Comparison of ENCODE assay signal across 28 mouse cellular contexts in genomic region chr4:32202362-32202761, GRCm38 (mm10). TPM values are rescaled to one million over a fixed set of nuclear protein-coding genes. Genes with fewer than 3 reads are reported as not detected.
DNase-seq lines count a peak whose midpoint lies in the region; ATAC-seq and TF ChIP-seq lines count a peak whose summit lies in the region.
"Had no signal": no experiment of that assay in that cellular context is flagged by ENCODE, and none has a peak within 500 bp of the region (broad histone marks: within the 10 kb centered on the region; RNA-seq: fewer than 3 reads in every experiment).

No protein-coding gene starts in this region.

- intact Hi-C loops in heart, postnatal 25 days (cut with DNase I), result no loop called here

- H3K4me3 ChIP-seq in heart, embryonic 13.5 days, result no peak overlapping the region
- H3K4me3 ChIP-seq in heart, postnatal 0 days (ENCODE audit: low read depth, low read length), result no peak overlapping the region
- H3K4me3 ChIP-seq: embryonic facial prominence, embryonic 10.5 days; embryonic facial prominence, embryonic 13.5 days; erythroblast, embryonic 14.5 days; gastrocnemius, adult 2 months; heart, adult 2 months; heart, embryonic 12.5 days; hindbrain, embryonic 10.5 days; hindbrain, embryonic 13.5 days; intestine, embryonic 15.5 days had no signal

- DNase-seq in heart, adult 18-20 months, result no peak
- no peak for DNase-seq in heart, postnatal 0 days (ENCODE audit: low spot score)
- DNase-seq in heart, postnatal 25 days (ENCODE audit: low spot score), result no peak
- peak; percentile 54 for DNase-seq in Patski (ENCODE audit: low read depth, low spot score)
- no peak for DNase-seq in embryo, embryonic 10.5 days (ENCODE audit: low spot score)
- DNase-seq: adrenal gland, postnatal 10 days; adrenal gland, postnatal 36 days; cerebellum, adult 18-20 months; cerebellum, adult 9-10 months; cerebellum, postnatal 25 days; embryo, embryonic 11 days; forebrain, postnatal 0 days; gastrocnemius, adult 2 months; gastrocnemius, postnatal 14 days; heart, adult 2 months; heart, postnatal 36 days; kidney, adult 11 months; kidney, adult 8-10 months had no signal

- H3K27me3 ChIP-seq in heart, embryonic 13.5 days (replicated peaks), result no peaks in the 10 kb centered on the region
- no peaks in the 10 kb centered on the region for H3K27me3 ChIP-seq in heart, postnatal 0 days (ENCODE audit: control insufficient read depth, insufficient read depth, low read length)
- no peaks in the 10 kb centered on the region for H3K27me3 ChIP-seq in Patski
- H3K27me3 ChIP-seq: embryonic facial prominence, embryonic 13.5 days; heart, embryonic 12.5 days; hindbrain, embryonic 13.5 days; intestine, embryonic 15.5 days had no signal

- CTCF ChIA-PET in Patski (lab: Charles Lee), result no interaction called here

- H3K4me1 ChIP-seq in heart, embryonic 13.5 days, result peaks cover 37% of the 10 kb centered on the region
- 0 out of 2 replicates have a peak, but pooled peaks cover 9% of the 10 kb centered on the region for H3K4me1 ChIP-seq in heart, postnatal 0 days (ENCODE audit: control insufficient read depth, insufficient read depth)
- H3K4me1 ChIP-seq: embryonic facial prominence, embryonic 13.5 days; hindbrain, embryonic 10.5 days; hindbrain, embryonic 13.5 days; intestine, embryonic 15.5 days had no signal

- H3K27ac ChIP-seq in heart, embryonic 13.5 days (replicated peaks), result 0 out of 2 replicates have a peak overlapping the region, but pooled peaks have one; percentile 22
- H3K27ac ChIP-seq in heart, postnatal 0 days (ENCODE audit: low read depth), result no peak overlapping the region
- H3K27ac ChIP-seq: embryonic facial prominence, embryonic 10.5 days; embryonic facial prominence, embryonic 13.5 days; gastrocnemius, adult 2 months; hindbrain, embryonic 10.5 days; hindbrain, embryonic 13.5 days; intestine, embryonic 15.5 days had no signal

- no peaks in the 10 kb centered on the region for H3K9me3 ChIP-seq in heart, embryonic 13.5 days
- no peaks in the 10 kb centered on the region for H3K9me3 ChIP-seq in heart, postnatal 0 days (replicated peaks; ENCODE audit: control insufficient read depth, low read length)
- H3K9me3 ChIP-seq: embryonic facial prominence, embryonic 10.5 days; embryonic facial prominence, embryonic 13.5 days; hindbrain, embryonic 10.5 days; hindbrain, embryonic 13.5 days; intestine, embryonic 15.5 days had no signal

- H3K4me2 ChIP-seq in heart, embryonic 13.5 days, result no peak overlapping the region
- H3K4me2 ChIP-seq in heart, postnatal 0 days (ENCODE audit: low read depth, low read length), result no peak overlapping the region
- H3K4me2 ChIP-seq: embryonic facial prominence, embryonic 13.5 days; heart, embryonic 12.5 days; hindbrain, embryonic 13.5 days; intestine, embryonic 15.5 days had no signal

- TF ChIP-seq CTCF in heart, postnatal 0 days (IDR thresholded peaks at IDR 0.05; ENCODE audit: low read depth), result no peak
- no peak for TF ChIP-seq CTCF in Patski (IDR thresholded peaks at IDR 0.05)

- no peak for TF ChIP-seq EP300 in heart, postnatal 0 days (IDR thresholded peaks at IDR 0.05; ENCODE audit: low read depth)

- in situ Hi-C loops in Patski (cut with MboI; ENCODE audit: low pct_unique_long_range_greater_than_20kb), result no loop called here

- 73% methylated on average over 5 of the region's 5 CpGs for WGBS in heart, embryonic 13.5 days
- WGBS in heart, postnatal 0 days, result 71% methylated on average over 5 of the region's 5 CpGs

- no peak for ATAC-seq in heart, embryonic 13.5 days (ENCODE audit: extremely low read depth, insufficient number of reproducible peaks, low FRiP score, low TSS enrichment)
- peak; percentile 45; the same call in 1 of the 2 replicates for ATAC-seq in heart, postnatal 0 days (ENCODE audit: insufficient read depth, low read depth)
- ATAC-seq in Patski, result peak; percentile 97
- ATAC-seq: forebrain, embryonic 14.5 days; forebrain, postnatal 0 days; hindbrain, embryonic 16.5 days; intestine, embryonic 15.5 days had no signal

- H3K9ac ChIP-seq in heart, embryonic 13.5 days, result no peak overlapping the region
- H3K9ac ChIP-seq in heart, postnatal 0 days (replicated peaks; ENCODE audit: low read depth, low read length), result no peak overlapping the region
- H3K9ac ChIP-seq: embryonic facial prominence, embryonic 13.5 days; forebrain, postnatal 0 days; heart, embryonic 12.5 days; hindbrain, embryonic 13.5 days; intestine, embryonic 15.5 days had no signal

- POLR2A ChIA-PET in Patski (lab: Charles Lee), result interaction anchor here (0.6 kb wide), 1 partner anchor 14 kb away, joined by 4 read pairs; no protein-coding TSS in a partner anchor

- H3K36me3 ChIP-seq in heart, embryonic 13.5 days, result no peaks in the 10 kb centered on the region
- H3K36me3 ChIP-seq in heart, postnatal 0 days (replicated peaks; ENCODE audit: control insufficient read depth, insufficient read depth, low read length), result no peaks in the 10 kb centered on the region
- H3K36me3 ChIP-seq: embryonic facial prominence, embryonic 10.5 days; embryonic facial prominence, embryonic 13.5 days; heart, embryonic 12.5 days; hindbrain, embryonic 10.5 days; hindbrain, embryonic 13.5 days; intestine, embryonic 15.5 days had no signal

RNA-seq across cellular contexts. Expression of gene Bach2, which starts 36.2 kb away (rescaled TPM):
- 7.0 and 7.1 TPM in 2 replicates for polyA plus RNA-seq in heart, embryonic 13.5 days (2015; fragmentation: Nextera tagmentation; extraction: Ambion mirVana)
- 1 to 10 TPM; 4.2 to 6.2 TPM for total RNA-seq in heart, adult 18-20 months (2021)
- total RNA-seq in heart, postnatal 0 days (2014; rRNA removed; ENCODE audit: low replicate concordance), result 2.1 and 3.1 TPM in 2 replicates
- polyA plus RNA-seq in heart, postnatal 0 days (2015; fragmentation: Nextera tagmentation; extraction: Ambion mirVana), result 2.1 and 2.4 TPM in 2 replicates
- total RNA-seq in heart, postnatal 25 days (2021), result 1 to 10 TPM; 6.9 to 7.9 TPM
- 4.4 TPM for polyA plus RNA-seq in Patski (2021)
